Mouse (Mus musculus) neural tube, embryonic 14.5 days (tissue): ENCODE measurements around the gene Gm26920. TPM values are rescaled to one million over a fixed set of nuclear protein-coding genes. Genes with fewer than 3 reads are reported as not detected.
A peak's percentile ranks its signal among the peaks of the same experiment; 100 is the strongest.

Experiments used
- ATAC-seq: fragments of 200-750 bp; cut with Nextera tagmentation; 2 replicates; pipeline ENCODE4 v1.8.0; 2017; ENCODE audit warnings: low read depth, mild to moderate bottlenecking, moderate TSS enrichment, moderate library complexity
- H3K27ac ChIP-seq: fragments of 300-500 bp; sonication (generic); 2 replicates; pipeline ENCODE4 v1.5.1; 2014; ENCODE audit warnings: low read depth, mild to moderate bottlenecking, control low read depth, low read length, moderate library complexity, mixed read lengths
- H3K27me3 ChIP-seq: fragments of 300-500 bp; sonication (generic); 2 replicates; pipeline ENCODE4 v1.6.1; 2014; ENCODE audit warnings: low read length; ENCODE audit not compliant: control insufficient read depth, insufficient read depth
- H3K36me3 ChIP-seq: fragments of 300-500 bp; sonication (generic); 2 replicates; pipeline ENCODE4 v1.6.1; 2014; ENCODE audit warnings: low read length, mixed read lengths; ENCODE audit not compliant: control insufficient read depth, insufficient read depth
- H3K4me1 ChIP-seq: fragments of 300-500 bp; sonication (generic); 2 replicates; pipeline ENCODE4 v1.6.1; 2014; ENCODE audit warnings: low read length; ENCODE audit not compliant: control insufficient read depth, insufficient read depth
- H3K4me2 ChIP-seq: fragments of 300-500 bp; sonication (generic); 2 replicates; pipeline ENCODE4 v1.6.1; 2014; ENCODE audit warnings: mild to moderate bottlenecking, low read depth, low read length, control low read depth
- H3K4me3 ChIP-seq: fragments of 300-500 bp; sonication (generic); 2 replicates; pipeline ENCODE4 v1.5.1; 2014; ENCODE audit warnings: low read depth, low read length, control low read depth, mixed read lengths
- H3K9ac ChIP-seq: fragments of 300-500 bp; sonication (generic); replicated peaks from 2 replicates; pipeline ENCODE4 v1.6.1; 2014; ENCODE audit warnings: low read depth, mild to moderate bottlenecking, control low read depth, low read length, mixed read lengths
- H3K9me3 ChIP-seq: fragments of 300-500 bp; sonication (generic); 2 replicates; pipeline ENCODE4 v1.6.1; 2016; ENCODE audit warnings: low read length; ENCODE audit not compliant: control insufficient read depth
- WGBS: fragments of 180-500 bp; shearing (Covaris S2); extraction: QIAGEN DNeasy Blood & Tissue Kit; methylation state at CpG from one replicate; pipeline ENCODE4 v1.1.7; 2014; 5-methylcytosine and 5-hydroxymethylcytosine counted together
- polyA plus RNA-seq: library from polyadenylated mRNA; unstranded; fragments of >200 nt; fragmentation: Nextera tagmentation; extraction: Ambion mirVana; gene quantifications from 2 replicates; pipeline ENCODE4 v1.2.1, GENCODE M21; 2014

Gene Gm26920
- polyA plus RNA-seq, 1 experiment from 2014 or later = 2.1 TPM

- no peaks in the 10 kb centered on the region; the same call in 1 of the 2 replicates for H3K9me3 ChIP-seq
- H3K4me3 ChIP-seq = no peak overlapping the region
- H3K4me2 ChIP-seq = no peak overlapping the region
- H3K27me3 ChIP-seq = no peaks in the 10 kb centered on the region
- no peak overlapping the region for H3K27ac ChIP-seq
- WGBS = 95% methylated on average over 13 of the region's 13 CpGs
- H3K9ac ChIP-seq = no peak overlapping the region
- peaks cover 8% of the 10 kb centered on the region; the same call in 1 of the 2 replicates for H3K4me1 ChIP-seq
- H3K36me3 ChIP-seq = peaks cover 37% of the 10 kb centered on the region
- ATAC-seq = no peak
These were observed 9.1 kb upstream of the Gm26920 start for GRCm38 (mm10) chr7:30099297-30099696.

- no peaks in the 10 kb centered on the region for H3K27me3 ChIP-seq
- no peaks in the 10 kb centered on the region for H3K9me3 ChIP-seq
- 2% methylated on average over 5 of the region's 5 CpGs for WGBS
- H3K4me3 ChIP-seq = peak overlapping the region; percentile 59
- ATAC-seq = no peak
- H3K9ac ChIP-seq = peak overlapping the region; percentile 74; the same call in 1 of the 2 replicates
- H3K4me1 ChIP-seq = peaks cover 10% of the 10 kb centered on the region; the same call in 1 of the 2 replicates
- peaks cover 14% of the 10 kb centered on the region; the same call in 1 of the 2 replicates for H3K36me3 ChIP-seq
- peak overlapping the region; percentile 77 for H3K4me2 ChIP-seq
- no peak overlapping the region for H3K27ac ChIP-seq
These were observed 5.4 kb upstream of the Gm26920 start for GRCm38 (mm10) chr7:30095551-30096125.

DNA sequence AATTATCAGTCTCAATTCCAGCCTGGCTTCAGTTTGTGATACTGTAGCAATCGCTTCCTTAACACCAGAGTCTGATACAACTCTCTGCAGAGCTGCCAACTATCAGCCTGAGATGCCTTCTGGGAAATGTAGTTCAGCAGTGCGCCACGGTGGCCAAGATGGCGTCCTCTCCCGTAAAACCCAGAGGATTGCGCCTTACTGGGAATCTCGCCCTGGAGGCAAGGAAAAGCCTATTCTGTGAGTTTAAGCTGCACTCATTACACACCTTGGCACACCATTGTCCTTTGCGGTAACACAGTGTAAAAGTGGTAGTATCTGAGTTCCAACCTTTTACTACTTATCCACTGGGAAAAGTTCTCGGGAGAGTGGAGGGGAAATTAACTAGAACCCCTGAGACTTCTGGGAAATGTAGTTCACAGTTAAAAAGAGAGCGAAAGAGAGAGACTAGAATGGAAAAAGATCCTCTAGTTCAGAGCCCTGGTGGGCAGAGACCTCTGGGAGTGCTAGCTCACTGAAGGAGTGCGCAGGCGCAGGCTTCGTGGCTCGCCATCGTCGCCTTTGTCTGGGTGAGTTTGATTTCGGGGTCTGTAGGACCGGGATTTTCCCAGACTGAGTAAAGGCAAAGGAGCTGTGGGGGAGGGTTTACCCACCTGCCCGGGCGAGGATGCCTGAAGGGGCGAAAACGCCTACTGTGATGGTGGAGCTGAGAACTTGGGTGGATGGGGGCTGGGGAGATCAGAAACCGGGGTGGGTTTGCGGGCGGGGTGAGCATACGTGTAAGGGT, 4.6 kb upstream of the Gm26920 start, which contains the start of gene Zfp260:
Gene Zfp260, plus strand, starts transcription at position 132 of the 784 bp plus-strand sequence.
- peak within 1 kb of the TSS; percentile 59 for H3K4me3 ChIP-seq
- peaks cover 10% of the 10 kb centered on the region; the same call in 1 of the 2 replicates for H3K4me1 ChIP-seq
- ATAC-seq = peak; percentile 81
- no peaks in the 10 kb centered on the region for H3K27me3 ChIP-seq
- under 1% methylated on average over 26 of the region's 26 CpGs for WGBS
- H3K4me2 ChIP-seq = peak within 1 kb of the TSS; percentile 77
- peak within 1 kb of the TSS; percentile 96 for H3K27ac ChIP-seq
- peaks cover 6% of the 10 kb centered on the region; the same call in 1 of the 2 replicates for H3K36me3 ChIP-seq
- peak within 1 kb of the TSS; percentile 74 for H3K9ac ChIP-seq
- no peaks in the 10 kb centered on the region for H3K9me3 ChIP-seq

DNA sequence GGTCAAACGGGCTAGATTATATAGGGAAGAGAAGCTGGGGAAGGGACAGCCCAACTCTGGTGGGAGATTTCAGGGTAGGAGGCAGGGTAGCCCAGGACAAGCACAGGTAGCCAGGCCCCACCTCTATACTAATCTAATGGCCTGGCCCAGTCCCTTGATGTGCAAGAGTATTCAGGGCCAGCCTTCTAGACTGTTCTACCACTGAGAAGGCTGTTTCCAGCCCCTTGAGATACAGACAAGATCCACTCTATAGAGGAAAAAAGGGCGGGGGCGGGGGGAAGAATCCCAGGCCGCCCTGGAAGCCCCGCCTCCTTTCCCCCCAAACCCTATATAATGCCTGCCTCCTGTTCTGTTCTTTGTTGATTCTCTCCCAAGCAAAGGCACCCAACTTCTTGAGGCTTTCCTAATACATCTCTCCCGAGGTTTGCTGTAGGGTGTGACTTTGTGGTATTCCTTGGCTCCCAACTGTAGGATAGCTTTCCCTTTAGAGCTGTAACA, 3.8 kb upstream of the Gm26920 start:
- Histone ChIP-seq H3K9me3 (no peaks in the 10 kb centered on the region), H3K36me3 (no peaks in the 10 kb centered on the region), H3K4me1 (peaks cover 16% of the 10 kb centered on the region), H3K4me3 (peak overlapping the region; percentile 59; the same call in 1 of the 2 replicates), H3K9ac (no peak overlapping the region), H3K27ac (peak overlapping the region; percentile 96), H3K27me3 (no peaks in the 10 kb centered on the region), H3K4me2 (peak overlapping the region; percentile 77; the same call in 1 of the 2 replicates)
- no peak for ATAC-seq
- WGBS = 74% methylated on average over 6 of the region's 6 CpGs

DNA sequence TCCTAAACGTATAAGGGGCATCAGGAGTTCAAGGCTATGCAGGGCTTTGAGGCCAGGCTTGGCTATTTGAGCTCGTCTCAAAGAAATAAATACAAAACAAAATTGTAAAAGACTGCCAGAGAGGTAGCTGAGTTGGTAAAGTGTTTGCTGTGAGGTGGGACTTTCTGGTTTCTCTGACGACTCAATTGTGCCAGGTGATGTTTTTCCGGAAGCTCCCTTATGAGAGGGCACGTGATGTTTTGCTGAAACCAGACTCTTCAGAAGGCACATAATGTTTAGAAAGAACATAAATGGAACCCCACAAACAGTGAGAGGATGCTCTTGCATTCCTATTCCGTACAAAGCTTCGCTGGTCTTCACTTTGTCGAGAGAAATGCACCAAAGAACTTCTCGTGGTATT, 2.5 kb upstream of the Gm26920 start:
- no peaks in the 10 kb centered on the region for H3K27me3 ChIP-seq
- H3K4me2 ChIP-seq = no peak overlapping the region
- H3K9me3 ChIP-seq = no peaks in the 10 kb centered on the region
- H3K4me3 ChIP-seq = no peak overlapping the region
- peaks cover 20% of the 10 kb centered on the region for H3K4me1 ChIP-seq
- ATAC-seq = no peak
- H3K36me3 ChIP-seq = no peaks in the 10 kb centered on the region
- H3K27ac ChIP-seq = no peak overlapping the region
- WGBS = 83% methylated on average over 9 of the region's 9 CpGs
- no peak overlapping the region for H3K9ac ChIP-seq

DNA sequence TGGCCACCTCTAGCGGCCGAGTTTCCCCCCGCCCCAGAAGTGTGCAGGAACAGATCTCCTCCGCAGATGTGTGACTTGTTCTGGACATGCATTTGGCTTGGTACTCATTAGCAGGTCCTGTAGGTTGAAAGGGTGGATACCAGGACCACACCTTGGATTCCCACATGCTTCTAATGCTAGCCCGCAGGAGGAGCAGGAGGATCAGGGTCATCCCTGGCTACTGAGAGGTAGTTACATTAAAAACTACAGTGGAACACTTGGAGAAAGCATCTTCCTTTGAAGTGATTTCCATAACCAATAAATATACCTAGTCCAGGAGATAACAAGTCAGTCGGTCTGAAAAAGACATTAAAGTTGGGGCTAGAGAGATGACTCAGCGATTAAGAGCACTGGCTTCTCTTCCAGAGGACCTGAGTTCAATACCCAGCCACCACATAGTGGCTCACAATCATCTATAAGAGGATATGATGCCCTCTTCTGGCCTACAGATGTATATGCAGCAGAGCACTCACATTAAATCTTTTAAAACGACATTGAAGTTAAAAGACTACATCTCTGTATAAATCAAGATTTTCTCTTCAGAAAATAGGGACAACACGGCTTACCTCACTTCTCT, 868 bp upstream of the Gm26920 start:
- Histone ChIP-seq H3K4me3 (peak overlapping the region; percentile 45), H3K4me1 (peaks cover 15% of the 10 kb centered on the region), H3K36me3 (peaks cover 4% of the 10 kb centered on the region; the same call in 1 of the 2 replicates), H3K9ac (peak overlapping the region; percentile 58; the same call in 1 of the 2 replicates), H3K9me3 (no peaks in the 10 kb centered on the region), H3K4me2 (peak overlapping the region; percentile 63), H3K27ac (peak overlapping the region; percentile 78; the same call in 1 of the 2 replicates), H3K27me3 (no peaks in the 10 kb centered on the region)
- ATAC-seq = peak; percentile 3; the same call in 1 of the 2 replicates
- 12% methylated on average over 9 of the region's 9 CpGs for WGBS

GRCm38 (mm10) chr7:30089405-30089804, 805 bp downstream of the Gm26920 start:
- H3K4me3 ChIP-seq = peak overlapping the region; percentile 45

GRCm38 (mm10) chr7:30086524-30086923, 3.7 kb downstream of the Gm26920 start:
- Histone ChIP-seq H3K4me3 (no peak overlapping the region), H3K4me1 (peaks cover 10% of the 10 kb centered on the region), H3K27me3 (no peaks in the 10 kb centered on the region), H3K36me3 (peaks cover 24% of the 10 kb centered on the region), H3K4me2 (no peak overlapping the region), H3K27ac (no peak overlapping the region), H3K9ac (no peak overlapping the region), H3K9me3 (no peaks in the 10 kb centered on the region)
- WGBS = 90% methylated on average over 9 of the region's 9 CpGs
- ATAC-seq = no peak

More at GRCm38 (mm10) chr7:30089405-30089804, 805 bp downstream of the Gm26920 start:
- Histone ChIP-seq H3K27ac (no peak overlapping the region), H3K4me1 (peaks cover 12% of the 10 kb centered on the region), H3K4me2 (peak overlapping the region; percentile 63), H3K9me3 (no peaks in the 10 kb centered on the region), H3K36me3 (peaks cover 14% of the 10 kb centered on the region), H3K27me3 (no peaks in the 10 kb centered on the region), H3K9ac (peak overlapping the region; percentile 58)
- WGBS = 20% methylated on average over 6 of the region's 6 CpGs
- ATAC-seq = peak; percentile 5; the same call in 1 of the 2 replicates
